Mouse (Mus musculus) forebrain, embryonic 11.5 days (tissue): ENCODE results near the gene Mtmr12. TPM values are rescaled to one million over a fixed set of nuclear protein-coding genes. Genes with fewer than 3 reads are reported as not detected.

Experiments used
- ATAC-seq: fragments of 200-750 bp; cut with Nextera tagmentation; replicated peaks from 2 replicates; pipeline ENCODE4 v1.8.0; 2017; ENCODE audit warnings: moderate TSS enrichment; ENCODE audit not compliant: low FRiP score
- DNase-seq: peaks from one replicate; pipeline ENCODE4 v3.0.0-alpha.2; 2017; ENCODE audit warnings: low spot score
- H3K27ac ChIP-seq: fragments of 300-500 bp; sonication (generic); 2 replicates; pipeline ENCODE4 v1.5.1; 2014; ENCODE audit warnings: low read depth, low read length
- H3K27me3 ChIP-seq: fragments of 300-500 bp; sonication (generic); 2 replicates; pipeline ENCODE4 v1.6.1; 2014; ENCODE audit warnings: mild to moderate bottlenecking, low read length, mixed read lengths; ENCODE audit not compliant: control insufficient read depth, insufficient read depth
- H3K36me3 ChIP-seq: fragments of 300-500 bp; sonication (generic); 2 replicates; pipeline ENCODE4 v1.6.1; 2014; ENCODE audit warnings: mild to moderate bottlenecking, low read length, moderate library complexity, mixed read lengths; ENCODE audit not compliant: control insufficient read depth, insufficient read depth
- H3K4me1 ChIP-seq: fragments of 300-500 bp; sonication (generic); replicated peaks from 2 replicates; pipeline ENCODE4 v1.6.1; 2014; ENCODE audit warnings: low read length, mixed read lengths; ENCODE audit not compliant: control insufficient read depth, insufficient read depth
- H3K4me2 ChIP-seq: fragments of 300-500 bp; sonication (generic); 2 replicates; pipeline ENCODE4 v1.6.1; 2014; ENCODE audit warnings: low read depth, mild to moderate bottlenecking, low read length, moderate library complexity, mixed read lengths; ENCODE audit not compliant: severe bottlenecking
- H3K4me3 ChIP-seq: fragments of 300-500 bp; sonication (generic); 2 replicates; pipeline ENCODE4 v1.5.1; 2014; ENCODE audit warnings: low read depth, low read length
- H3K9ac ChIP-seq: fragments of 300-500 bp; sonication (generic); 2 replicates; pipeline ENCODE4 v1.6.1; 2014; ENCODE audit warnings: low read length
- H3K9me3 ChIP-seq: fragments of 300-500 bp; sonication (generic); 2 replicates; pipeline ENCODE4 v1.6.1; 2016; ENCODE audit warnings: low read length, mixed read lengths; ENCODE audit not compliant: control insufficient read depth
- WGBS: fragments of 180-500 bp; shearing (Covaris S2); extraction: QIAGEN DNeasy Blood & Tissue Kit; methylation state at CpG from one replicate; pipeline ENCODE4 v1.1.7; 2014; 5-methylcytosine and 5-hydroxymethylcytosine counted together
- polyA plus RNA-seq: library from polyadenylated mRNA; unstranded; fragments of >200 nt; fragmentation: Nextera tagmentation; extraction: Ambion mirVana; gene quantifications from 2 replicates; pipeline ENCODE4 v1.2.1, GENCODE M21; 2014

Gene Mtmr12
- polyA plus RNA-seq, 1 experiment from 2014 or later, result 21.2 TPM

- no peak overlapping the region for H3K27ac ChIP-seq
- no peak for ATAC-seq
- no peak overlapping the region for H3K4me2 ChIP-seq
- H3K36me3 ChIP-seq, result no peaks in the 10 kb centered on the region
- 36% methylated on average over 1 of the region's 1 CpGs for WGBS
- H3K4me1 ChIP-seq, result no peaks in the 10 kb centered on the region
- H3K9me3 ChIP-seq, result no peaks in the 10 kb centered on the region
- DNase-seq, result no peak
- H3K27me3 ChIP-seq, result no peaks in the 10 kb centered on the region
- H3K9ac ChIP-seq, result no peak overlapping the region
- no peak overlapping the region for H3K4me3 ChIP-seq
Observed at GRCm38 (mm10) chr15:12313255-12313654, 108.4 kb downstream of the Mtmr12 start.

- no peak overlapping the region for H3K27ac ChIP-seq
- ATAC-seq, result no peak
- 84% methylated on average over 5 of the region's 5 CpGs for WGBS
- H3K4me3 ChIP-seq, result no peak overlapping the region
- no peak overlapping the region for H3K4me2 ChIP-seq
- no peak for DNase-seq
- H3K36me3 ChIP-seq, result no peaks in the 10 kb centered on the region
- H3K9me3 ChIP-seq, result no peaks in the 10 kb centered on the region
- H3K9ac ChIP-seq, result no peak overlapping the region
- no peaks in the 10 kb centered on the region for H3K27me3 ChIP-seq
- H3K4me1 ChIP-seq, result no peaks in the 10 kb centered on the region
Observed at GRCm38 (mm10) chr15:12314584-12314983, 109.8 kb downstream of the Mtmr12 start.

GRCm38 (mm10) chr15:12315996-12316395, 111.2 kb downstream of the Mtmr12 start:
- H3K36me3 ChIP-seq, result no peaks in the 10 kb centered on the region
- H3K9ac ChIP-seq, result no peak overlapping the region
- WGBS, result 74% methylated on average over 2 of the region's 2 CpGs
- no peak overlapping the region for H3K4me3 ChIP-seq
- no peak overlapping the region for H3K4me2 ChIP-seq
- no peaks in the 10 kb centered on the region for H3K9me3 ChIP-seq
- H3K27ac ChIP-seq, result no peak overlapping the region
- no peaks in the 10 kb centered on the region; the same call in 1 of the 2 replicates for H3K4me1 ChIP-seq
- H3K27me3 ChIP-seq, result peaks cover 2% of the 10 kb centered on the region; the same call in 1 of the 2 replicates
- DNase-seq (no peak), ATAC-seq (no peak)

- DNase-seq (no peak), ATAC-seq (no peak)
- H3K4me3 ChIP-seq, result no peak overlapping the region
- peaks cover 2% of the 10 kb centered on the region; the same call in 1 of the 2 replicates for H3K27me3 ChIP-seq
- no peak overlapping the region for H3K27ac ChIP-seq
- no peaks in the 10 kb centered on the region for H3K36me3 ChIP-seq
- 90% methylated on average over 5 of the region's 5 CpGs for WGBS
- no peaks in the 10 kb centered on the region; the same call in 1 of the 2 replicates for H3K4me1 ChIP-seq
- no peak overlapping the region for H3K9ac ChIP-seq
- H3K4me2 ChIP-seq, result no peak overlapping the region
- no peaks in the 10 kb centered on the region for H3K9me3 ChIP-seq
Observed at GRCm38 (mm10) chr15:12317290-12317689, 112.5 kb downstream of the Mtmr12 start.

- H3K27ac ChIP-seq, result no peak overlapping the region
- no peak overlapping the region for H3K4me2 ChIP-seq
- H3K27me3 ChIP-seq, result peaks cover 2% of the 10 kb centered on the region; the same call in 1 of the 2 replicates
- ATAC-seq (no peak), DNase-seq (no peak)
- no peaks in the 10 kb centered on the region for H3K36me3 ChIP-seq
- 78% methylated on average over 8 of the region's 8 CpGs for WGBS
- no peak overlapping the region for H3K9ac ChIP-seq
- no peak overlapping the region for H3K4me3 ChIP-seq
- H3K9me3 ChIP-seq, result no peaks in the 10 kb centered on the region
- no peaks in the 10 kb centered on the region; the same call in 1 of the 2 replicates for H3K4me1 ChIP-seq
Observed at GRCm38 (mm10) chr15:12318451-12318850, 113.6 kb downstream of the Mtmr12 start.

GRCm38 (mm10) chr15:12319889-12320288, 115.1 kb downstream of the Mtmr12 start:
- H3K27me3 ChIP-seq, result peaks cover 2% of the 10 kb centered on the region; the same call in 1 of the 2 replicates
- H3K9me3 ChIP-seq, result no peaks in the 10 kb centered on the region
- H3K4me2 ChIP-seq, result no peak overlapping the region
- H3K27ac ChIP-seq, result no peak overlapping the region
- no peak overlapping the region for H3K4me3 ChIP-seq
- no peaks in the 10 kb centered on the region for H3K36me3 ChIP-seq
- WGBS, result 52% methylated on average over 5 of the region's 5 CpGs
- no peak overlapping the region for H3K9ac ChIP-seq
- H3K4me1 ChIP-seq, result no peaks in the 10 kb centered on the region; the same call in none of the 2 replicates
- no peak for DNase-seq
- no peak for ATAC-seq

- 0 out of 2 replicates have a peak overlapping the region, but pooled peaks have one; percentile 87 for H3K27ac ChIP-seq
Observed at GRCm38 (mm10) chr15:12320441-12321090, 115.7 kb downstream of the Mtmr12 start.

GRCm38 (mm10) chr15:12321091-12321787, 116.4 kb downstream of the Mtmr12 start, which contains the start of gene Golph3:
Golph3 (plus strand) TSS chr15:12321450.
- no peaks in the 10 kb centered on the region for H3K9me3 ChIP-seq
- under 1% methylated on average over 74 of the region's 74 CpGs for WGBS
- H3K36me3 ChIP-seq, result peaks cover 3% of the 10 kb centered on the region; the same call in 1 of the 2 replicates
- H3K4me3 ChIP-seq, result peak within 1 kb of the TSS; percentile 98
- H3K27ac ChIP-seq, result peak within 1 kb of the TSS; percentile 87
- peak within 1 kb of the TSS; percentile 80 for H3K4me2 ChIP-seq
- no peaks in the 10 kb centered on the region; the same call in none of the 2 replicates for H3K4me1 ChIP-seq
- DNase-seq, result peak; percentile 98
- peak within 1 kb of the TSS; percentile 97 for H3K9ac ChIP-seq
- peaks cover 2% of the 10 kb centered on the region; the same call in 1 of the 2 replicates for H3K27me3 ChIP-seq
- ATAC-seq, result peak; percentile 98

More at GRCm38 (mm10) chr15:12320441-12321090, 115.7 kb downstream of the Mtmr12 start:
- Histone ChIP-seq H3K27me3 (peaks cover 2% of the 10 kb centered on the region; the same call in 1 of the 2 replicates), H3K9ac (peak overlapping the region; percentile 97), H3K4me2 (peak overlapping the region; percentile 80), H3K4me3 (peak overlapping the region; percentile 98), H3K36me3 (no peaks in the 10 kb centered on the region), H3K9me3 (no peaks in the 10 kb centered on the region), H3K4me1 (no peaks in the 10 kb centered on the region; the same call in none of the 2 replicates)
- no peak for DNase-seq
- WGBS, result 6% methylated on average over 22 of the region's 22 CpGs
- ATAC-seq, result no peak
